Mouse (Mus musculus): ENCODE results near the gene Spdya. TPM values are rescaled to one million over a fixed set of nuclear protein-coding genes. Genes with fewer than 3 reads are reported as not detected.

Gene Spdya
- total RNA-seq (2023), result not detected

DNA sequence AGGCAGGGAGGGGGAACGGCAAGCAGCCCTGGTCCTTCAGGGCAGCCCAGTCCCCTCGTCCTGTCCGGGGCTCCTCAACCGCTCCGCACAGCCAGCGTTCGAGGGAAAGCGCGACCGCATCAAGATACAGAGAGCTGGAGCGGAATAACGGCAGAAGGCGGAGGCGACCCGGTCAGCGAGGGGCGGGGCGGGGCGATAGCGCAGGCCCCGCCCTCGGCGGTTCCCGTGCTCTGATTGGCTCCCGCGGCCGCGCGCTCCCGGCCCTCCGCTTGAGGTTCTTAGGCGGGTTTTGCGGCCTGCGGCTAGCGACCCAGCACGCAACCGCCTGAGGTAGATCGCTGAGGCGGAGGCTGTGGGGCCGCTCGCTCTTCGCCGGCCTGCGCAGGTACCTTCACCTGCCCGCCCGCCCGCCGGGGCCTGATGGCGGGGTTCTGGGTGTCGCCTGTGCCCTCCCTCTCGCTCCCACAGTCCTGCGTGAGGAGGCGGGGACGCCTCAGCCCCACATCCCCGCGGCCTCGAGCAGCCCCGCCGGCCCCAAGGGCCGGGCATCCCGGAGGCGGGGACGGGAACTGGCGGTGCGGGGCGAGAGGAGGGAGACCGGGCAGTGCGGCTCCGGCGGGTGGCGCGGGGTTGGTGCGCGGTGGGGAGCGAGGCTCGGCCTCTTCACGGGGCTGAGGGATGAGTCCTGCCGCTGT is at the start of gene Spdya:
Spdya (plus strand) TSS at position 305 of the 695 bp plus-strand sequence.

GRCm38 (mm10) chr17:71526711-71527564 is 24.9 kb upstream of the Spdya start, which contains the start of gene Ndc80:
Ndc80 (minus strand) TSS chr17:71526857.

GRCm38 (mm10) chr17:71615638-71616318 is 63.9 kb downstream of the Spdya start, which contains the start of gene Wdr43:
Wdr43 (plus strand) TSS chr17:71615895.

Other genes with a start within 250 kb of the Spdya start
- 10 to 100 TPM in 1 of 2 experiments, 1 to 10 TPM in 1; 7.3 to 10.6 TPM for gene Emilin2, start 240.1 kb upstream of the Spdya start, total RNA-seq (2023)
- 10 to 100 TPM; 69.0 to 87.2 TPM for gene Gm4707, start 92.1 kb upstream of the Spdya start, total RNA-seq (2023)
- gene Smchd1, start 76.7 kb upstream of the Spdya start, total RNA-seq (2023), result 100 to 1,000 TPM; 237 to 249 TPM
- gene Ndc80, start 25.2 kb upstream of the Spdya start, total RNA-seq (2023), result 10 to 100 TPM; 19.3 to 21.6 TPM
- gene Wdr43, start 63.8 kb downstream of the Spdya start, total RNA-seq (2023), result 100 to 1,000 TPM; 146 to 170 TPM
- gene Togaram2, start 121.2 kb downstream of the Spdya start, total RNA-seq (2023), result under 1 TPM in 1 of 2 experiments, not detected in 1; 0.18 TPM
- gene Pcare, start 200.8 kb downstream of the Spdya start, total RNA-seq (2023), result not detected
- under 1 TPM in 1 of 2 experiments, not detected in 1; 0.64 TPM for gene Clip4, start 216.4 kb downstream of the Spdya start, total RNA-seq (2023)